Mouse (Mus musculus) thymus, adult 2 months (tissue): ENCODE results near the gene Nacad.

Experiments used
- CTCF ChIP-seq: fragments of 200-500 bp; IDR thresholded peaks from 2 replicates; pipeline ENCODE4 v1.5.1; 2012; ENCODE audit warnings: mild to moderate bottlenecking, control low read depth, low read length, moderate library complexity, borderline replicate concordance; ENCODE audit not compliant: control insufficient read depth, poor library complexity, insufficient read depth; ENCODE audit errors: extremely low read depth
- POLR2A ChIP-seq: fragments of 200-500 bp; IDR thresholded peaks from 2 replicates; pipeline ENCODE4 v1.6.1; 2012; ENCODE audit warnings: mild to moderate bottlenecking, low read length, control low read depth, moderate library complexity; ENCODE audit not compliant: control insufficient read depth, poor library complexity, insufficient read depth; ENCODE audit errors: extremely low read depth

- no peak for TF ChIP-seq CTCF
- no peak for TF ChIP-seq POLR2A
These were observed 1.3 kb downstream of the Nacad start for GRCm38 (mm10) chr11:6604604-6604936.
